Mouse (Mus musculus) limb, embryonic 10.5 days (tissue): ENCODE results near the gene Nucb2. TPM values are rescaled to one million over a fixed set of nuclear protein-coding genes. Genes with fewer than 3 reads are reported as not detected.
A peak's percentile ranks its signal among the peaks of the same experiment; 100 is the strongest.

ENCODE experiments used
- DNase-seq: peaks from one replicate; pipeline ENCODE4 v3.0.0-alpha.2; 2017; ENCODE audit warnings: low spot score
- H3K27ac ChIP-seq: fragments of 300-500 bp; sonication (generic); 2 replicates; pipeline ENCODE4 v1.5.1; 2016; ENCODE audit warnings: mild to moderate bottlenecking
- H3K27me3 ChIP-seq: fragments of 300-500 bp; sonication (generic); 2 replicates; pipeline ENCODE4 v1.6.1; 2016; ENCODE audit warnings: low read depth, mild to moderate bottlenecking; ENCODE audit not compliant: poor library complexity, severe bottlenecking
- H3K36me3 ChIP-seq: fragments of 300-500 bp; sonication (generic); 2 replicates; pipeline ENCODE4 v1.6.1; 2016; ENCODE audit warnings: mild to moderate bottlenecking, moderate library complexity
- H3K4me1 ChIP-seq: fragments of 300-500 bp; sonication (generic); 2 replicates; pipeline ENCODE4 v1.6.1; 2016
- H3K4me3 ChIP-seq: fragments of 300-500 bp; sonication (generic); 2 replicates; pipeline ENCODE4 v1.5.1; 2016; ENCODE audit warnings: mild to moderate bottlenecking, moderate library complexity
- H3K9me3 ChIP-seq: fragments of 300-500 bp; sonication (generic); replicated peaks from 2 replicates; pipeline ENCODE4 v1.6.1; 2016; ENCODE audit warnings: mild to moderate bottlenecking
- WGBS: fragments of 180-500 bp; shearing (Covaris S2); methylation state at CpG from one replicate; pipeline ENCODE4 v1.1.7; 2016; 5-methylcytosine and 5-hydroxymethylcytosine counted together
- polyA plus RNA-seq: library from polyadenylated mRNA; unstranded; fragments of >200 nt; fragmentation: Nextera tagmentation; extraction: Ambion mirVana; gene quantifications from 2 replicates; pipeline ENCODE4 v1.2.1, GENCODE M21; 2016

Gene Nucb2
- polyA plus RNA-seq, 1 experiment from 2014 or later: 6.6 TPM

DNA sequence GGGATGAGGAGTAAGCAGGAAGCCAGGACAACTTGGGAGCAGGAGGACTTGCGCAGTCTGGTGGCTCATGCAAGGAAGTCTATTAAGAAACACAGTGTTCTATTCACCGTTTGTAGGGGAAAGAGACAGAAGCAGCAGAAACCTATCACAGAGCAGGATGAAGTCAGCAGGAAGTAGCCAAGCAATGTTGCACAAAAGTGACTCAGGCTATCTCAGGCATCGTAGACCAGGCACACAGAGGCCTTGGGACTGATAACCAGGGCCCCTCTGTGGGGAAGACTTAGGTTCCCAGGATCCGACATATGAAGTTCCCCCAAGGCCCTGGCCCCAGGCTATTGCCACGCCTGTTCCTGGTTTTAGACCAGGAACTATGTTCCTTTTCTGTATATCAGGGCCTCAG is 9.6 kb upstream of the Nucb2 start:
- Histone ChIP-seq H3K9me3 (no peaks in the 10 kb centered on the region), H3K27me3 (no peaks in the 10 kb centered on the region), H3K4me3 (no peak overlapping the region), H3K36me3 (no peaks in the 10 kb centered on the region), H3K27ac (no peak overlapping the region), H3K4me1 (no peaks in the 10 kb centered on the region)
- DNase-seq: no peak
- 85% methylated on average over 5 of the region's 5 CpGs for WGBS

GRCm38 (mm10) chr7:116496760-116497159 is 7.4 kb upstream of the Nucb2 start:
- DNase-seq: no peak
- no peaks in the 10 kb centered on the region for H3K9me3 ChIP-seq
- 90% methylated on average over 4 of the region's 4 CpGs for WGBS

GRCm38 (mm10) chr7:116504818-116505170 is 625 bp downstream of the Nucb2 start:
- no peaks in the 10 kb centered on the region; the same call in 1 of the 2 replicates for H3K4me1 ChIP-seq
- no peaks in the 10 kb centered on the region for H3K27me3 ChIP-seq
- H3K4me3 ChIP-seq: peak overlapping the region; percentile 80
- H3K27ac ChIP-seq: peak overlapping the region; percentile 88
- no peaks in the 10 kb centered on the region for H3K9me3 ChIP-seq
- no peaks in the 10 kb centered on the region for H3K36me3 ChIP-seq
- DNase-seq: no peak
- WGBS: 6% methylated on average over 6 of the region's 6 CpGs

More at GRCm38 (mm10) chr7:116496760-116497159, 7.4 kb upstream of the Nucb2 start:
- no peak overlapping the region for H3K27ac ChIP-seq
- H3K27me3 ChIP-seq: no peaks in the 10 kb centered on the region
- no peaks in the 10 kb centered on the region for H3K4me1 ChIP-seq
- no peak overlapping the region for H3K4me3 ChIP-seq
- H3K36me3 ChIP-seq: no peaks in the 10 kb centered on the region

GRCm38 (mm10) chr7:116514030-116514429 is 9.9 kb downstream of the Nucb2 start:
- Histone ChIP-seq H3K9me3 (no peaks in the 10 kb centered on the region), H3K27ac (no peak overlapping the region), H3K4me1 (peaks cover 10% of the 10 kb centered on the region), H3K27me3 (no peaks in the 10 kb centered on the region), H3K4me3 (no peak overlapping the region), H3K36me3 (0 out of 2 replicates have a peak, but pooled peaks cover 4% of the 10 kb centered on the region)
- no peak for DNase-seq
- 87% methylated on average over 5 of the region's 5 CpGs for whole genome bisulfite sequencing

GRCm38 (mm10) chr7:116514546-116514945 is 10.4 kb downstream of the Nucb2 start:
- H3K9me3 ChIP-seq: no peaks in the 10 kb centered on the region
- H3K4me3 ChIP-seq: no peak overlapping the region
- H3K4me1 ChIP-seq: peaks cover 10% of the 10 kb centered on the region
- no peak overlapping the region for H3K27ac ChIP-seq
- WGBS: 79% methylated on average over 9 of the region's 9 CpGs
- H3K36me3 ChIP-seq: 0 out of 2 replicates have a peak, but pooled peaks cover 4% of the 10 kb centered on the region
- H3K27me3 ChIP-seq: no peaks in the 10 kb centered on the region
- no peak for DNase-seq

DNA sequence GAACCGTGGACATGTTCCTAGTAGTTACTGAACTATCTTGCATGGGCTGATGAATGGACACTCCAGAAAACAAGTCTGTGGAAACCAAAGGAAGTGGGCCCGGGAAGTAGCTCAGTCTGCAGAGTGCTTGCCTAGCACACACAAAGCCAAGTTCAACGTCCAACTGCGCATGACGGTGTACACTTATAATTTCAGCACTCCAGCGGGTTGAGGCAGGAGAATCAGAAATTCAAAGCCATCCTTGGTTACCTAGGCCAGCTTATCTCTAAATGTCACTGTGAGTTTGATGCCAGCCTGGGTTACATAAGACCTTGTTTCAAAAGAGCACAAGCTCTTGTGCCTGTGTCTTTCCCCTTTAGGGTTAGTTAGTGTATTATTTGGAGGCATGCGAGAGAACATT is 10.9 kb downstream of the Nucb2 start:
- H3K27ac ChIP-seq: no peak overlapping the region
- H3K4me1 ChIP-seq: peaks cover 10% of the 10 kb centered on the region
- 0 out of 2 replicates have a peak, but pooled peaks cover 3% of the 10 kb centered on the region for H3K36me3 ChIP-seq
- H3K4me3 ChIP-seq: no peak overlapping the region
- WGBS: 91% methylated on average over 7 of the region's 7 CpGs
- no peak for DNase-seq
- no peaks in the 10 kb centered on the region for H3K9me3 ChIP-seq
- no peaks in the 10 kb centered on the region for H3K27me3 ChIP-seq

- Histone ChIP-seq H3K27ac (no peak overlapping the region), H3K27me3 (no peaks in the 10 kb centered on the region), H3K4me3 (no peak overlapping the region), H3K36me3 (no peaks in the 10 kb centered on the region), H3K4me1 (peaks cover 10% of the 10 kb centered on the region), H3K9me3 (no peaks in the 10 kb centered on the region)
- WGBS: 81% methylated on average over 13 of the region's 13 CpGs
- no peak for DNase-seq
Observed at GRCm38 (mm10) chr7:116515514-116516135, 11.5 kb downstream of the Nucb2 start.

GRCm38 (mm10) chr7:116517240-116517639 is 13.1 kb downstream of the Nucb2 start:
- peaks cover 6% of the 10 kb centered on the region; the same call in 1 of the 2 replicates for H3K36me3 ChIP-seq
- no peak overlapping the region for H3K4me3 ChIP-seq
- peaks cover 10% of the 10 kb centered on the region for H3K4me1 ChIP-seq
- DNase-seq: no peak
- H3K9me3 ChIP-seq: no peaks in the 10 kb centered on the region
- no peaks in the 10 kb centered on the region for H3K27me3 ChIP-seq
- H3K27ac ChIP-seq: no peak overlapping the region
- 69% methylated on average over 5 of the region's 5 CpGs for WGBS

- no peak for DNase-seq
- H3K36me3 ChIP-seq: peaks cover 13% of the 10 kb centered on the region
- no peaks in the 10 kb centered on the region for H3K27me3 ChIP-seq
- no peak overlapping the region for H3K4me3 ChIP-seq
- H3K9me3 ChIP-seq: no peaks in the 10 kb centered on the region
- peaks cover 10% of the 10 kb centered on the region for H3K4me1 ChIP-seq
- no peak overlapping the region for H3K27ac ChIP-seq
- whole genome bisulfite sequencing: 82% methylated on average over 5 of the region's 5 CpGs
Observed at GRCm38 (mm10) chr7:116518155-116518554, 14.0 kb downstream of the Nucb2 start.

GRCm38 (mm10) chr7:116519805-116520204 is 15.6 kb downstream of the Nucb2 start:
- DNase-seq: peak; percentile 41
- Histone ChIP-seq H3K27me3 (no peaks in the 10 kb centered on the region), H3K4me1 (peaks cover 9% of the 10 kb centered on the region), H3K36me3 (peaks cover 23% of the 10 kb centered on the region), H3K4me3 (no peak overlapping the region), H3K9me3 (no peaks in the 10 kb centered on the region), H3K27ac (no peak overlapping the region)
- WGBS: 66% methylated on average over 3 of the region's 3 CpGs

DNA sequence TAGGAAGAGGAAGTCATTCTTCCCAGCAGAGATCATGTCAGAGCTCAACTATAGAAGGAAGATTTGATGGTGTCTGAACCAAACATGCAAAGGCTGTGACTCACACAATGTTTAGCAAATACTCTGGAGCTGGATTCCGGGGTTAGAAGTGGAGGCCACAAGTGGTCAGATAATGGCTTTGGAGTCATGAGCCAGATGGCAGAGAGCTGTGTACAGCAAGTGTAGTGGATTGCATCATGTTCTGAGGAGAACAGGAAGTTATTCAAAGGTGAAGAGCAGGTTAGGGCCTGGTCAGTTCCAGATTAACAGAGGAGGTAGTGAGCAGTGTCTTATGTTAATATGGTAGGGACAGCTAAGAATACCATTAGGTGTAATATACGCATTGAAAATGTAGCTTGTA is 20.4 kb downstream of the Nucb2 start:
- no peak overlapping the region for H3K4me3 ChIP-seq
- H3K9me3 ChIP-seq: no peaks in the 10 kb centered on the region
- no peaks in the 10 kb centered on the region for H3K27me3 ChIP-seq
- no peak overlapping the region for H3K27ac ChIP-seq
- no peaks in the 10 kb centered on the region for H3K4me1 ChIP-seq
- H3K36me3 ChIP-seq: peaks cover 34% of the 10 kb centered on the region
- 90% methylated on average over 2 of the region's 2 CpGs for WGBS
- DNase-seq: no peak

- no peak overlapping the region for H3K4me3 ChIP-seq
- H3K27me3 ChIP-seq: no peaks in the 10 kb centered on the region
- H3K4me1 ChIP-seq: no peaks in the 10 kb centered on the region
- H3K27ac ChIP-seq: no peak overlapping the region
- no peak for DNase-seq
- peaks cover 15% of the 10 kb centered on the region for H3K36me3 ChIP-seq
- 79% methylated on average over 4 of the region's 4 CpGs for WGBS
- no peaks in the 10 kb centered on the region for H3K9me3 ChIP-seq
Observed at GRCm38 (mm10) chr7:116529793-116530192, 25.6 kb downstream of the Nucb2 start.

- Histone ChIP-seq H3K4me3 (no peak overlapping the region), H3K9me3 (no peaks in the 10 kb centered on the region), H3K4me1 (no peaks in the 10 kb centered on the region), H3K27ac (no peak overlapping the region), H3K27me3 (no peaks in the 10 kb centered on the region), H3K36me3 (peaks cover 15% of the 10 kb centered on the region)
- WGBS: 95% methylated on average over 5 of the region's 5 CpGs
- no peak for DNase-seq
Observed at GRCm38 (mm10) chr7:116530470-116530869, 26.3 kb downstream of the Nucb2 start.

DNA sequence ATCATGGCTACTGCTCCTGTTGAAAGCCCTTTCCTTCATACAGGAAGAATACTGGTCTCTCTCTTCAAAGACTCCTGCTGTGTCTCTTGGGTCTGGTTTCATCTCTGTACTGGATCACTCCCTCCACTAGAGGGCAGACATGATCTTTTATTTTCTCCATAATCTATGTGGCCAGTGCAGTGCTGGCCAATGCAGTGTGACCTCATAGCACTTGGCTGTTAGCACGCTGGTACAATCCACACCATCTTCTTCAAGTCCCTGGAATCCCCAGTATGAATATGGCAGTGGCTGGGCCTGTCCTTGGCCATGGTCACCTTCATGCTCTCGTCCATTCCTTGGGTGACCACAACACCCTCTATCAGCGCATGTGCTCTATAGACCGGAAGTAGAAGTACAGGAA is 27.1 kb downstream of the Nucb2 start:
- Histone ChIP-seq H3K36me3 (peaks cover 15% of the 10 kb centered on the region), H3K27ac (no peak overlapping the region)
- WGBS: 82% methylated on average over 4 of the region's 4 CpGs

More for the DNA sequence above, 27.1 kb downstream of the Nucb2 start:
- Histone ChIP-seq H3K9me3 (no peaks in the 10 kb centered on the region), H3K27me3 (no peaks in the 10 kb centered on the region), H3K4me3 (no peak overlapping the region), H3K4me1 (no peaks in the 10 kb centered on the region)
- DNase-seq: no peak
